Mouse (Mus musculus) bone marrow macrophage, adult 2 months (primary cell): ENCODE results near the gene Kirrel. TPM values are rescaled to one million over a fixed set of nuclear protein-coding genes. Genes with fewer than 3 reads are reported as not detected.
"Not testable (repeated sequence)": the region's sequence is repeated elsewhere in the genome, so short reads cannot be mapped to it uniquely, and the experiment has no call there.

ENCODE experiments used
- H3K27ac ChIP-seq: 2 replicates; pipeline ENCODE4 v1.5.1; 2012; ENCODE audit warnings: low read depth, low read length; ENCODE audit not compliant: insufficient read depth
- H3K4me1 ChIP-seq: 2 replicates; pipeline ENCODE4 v1.6.1; 2012; ENCODE audit warnings: low read length; ENCODE audit not compliant: control insufficient read depth, insufficient read depth
- H3K4me3 ChIP-seq: 2 replicates; pipeline ENCODE4 v1.5.1; 2012; ENCODE audit warnings: mild to moderate bottlenecking, low read length, moderate library complexity; ENCODE audit not compliant: insufficient read depth
- CTCF ChIP-seq: IDR thresholded peaks from 2 replicates; pipeline ENCODE4 v1.5.1; 2012; ENCODE audit warnings: low read depth, mild to moderate bottlenecking, low read length, moderate library complexity
- POLR2A ChIP-seq: IDR thresholded peaks from 2 replicates; pipeline ENCODE4 v1.6.1; 2012; ENCODE audit warnings: mild to moderate bottlenecking, low read depth, low read length, borderline replicate concordance
- polyA plus RNA-seq: library from polyadenylated mRNA; stranded (reverse); fragments of >200 nt; gene quantifications from 2 replicates; pipeline ENCODE4 v1.2.4, GENCODE M21; 2012; ENCODE audit not compliant: missing spikeins, insufficient read depth, insufficient read length

Gene Kirrel
- polyA plus RNA-seq, 1 experiment = 0.46 TPM

DNA sequence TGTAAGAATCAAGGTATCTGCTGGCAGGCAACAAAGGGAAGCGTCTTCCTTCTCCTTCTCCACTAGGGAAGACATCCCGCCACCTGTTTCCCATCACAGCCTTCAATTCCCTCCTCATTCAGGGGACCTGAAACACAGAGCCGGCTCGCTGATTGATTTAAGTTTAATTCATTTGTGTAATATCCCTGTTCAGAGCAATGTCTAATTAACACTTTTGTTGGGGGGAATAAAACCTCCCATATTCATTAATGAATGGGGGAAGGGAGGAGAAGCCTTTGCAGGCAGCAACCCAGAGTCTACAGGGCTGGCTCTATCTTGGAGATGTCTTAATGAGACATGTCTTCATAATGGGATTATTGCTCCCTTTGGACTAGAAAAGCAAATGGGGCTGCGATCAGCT, 34.3 kb downstream of the Kirrel start:
- no peak overlapping the region for H3K27ac ChIP-seq
- no peaks in the 10 kb centered on the region for H3K4me1 ChIP-seq
- TF ChIP-seq CTCF = no peak
- TF ChIP-seq POLR2A = no peak
- no peak overlapping the region for H3K4me3 ChIP-seq

DNA sequence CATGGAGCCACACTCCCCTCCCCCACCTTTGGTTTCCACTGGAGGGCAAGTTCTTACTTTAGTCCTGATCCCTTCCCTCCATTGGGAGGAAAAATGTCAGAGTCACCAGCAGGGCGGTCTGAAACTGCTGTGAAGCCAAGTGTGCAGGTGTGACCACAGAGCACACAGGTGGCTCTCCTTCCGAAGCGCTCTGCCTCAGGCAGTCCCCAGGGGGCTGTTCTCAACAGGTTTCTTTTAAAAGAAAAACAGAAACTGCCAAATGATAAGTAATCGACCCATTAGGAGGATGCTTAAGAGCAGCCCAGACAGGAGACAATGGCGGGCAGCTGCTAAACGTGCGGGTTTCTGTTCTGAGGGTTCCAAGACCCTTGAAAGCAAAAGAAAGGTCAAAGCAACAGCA, 37.8 kb downstream of the Kirrel start:
- Histone ChIP-seq H3K27ac (no peak overlapping the region), H3K4me1 (no peaks in the 10 kb centered on the region), H3K4me3 (no peak overlapping the region)
- TF ChIP-seq CTCF = no peak

DNA sequence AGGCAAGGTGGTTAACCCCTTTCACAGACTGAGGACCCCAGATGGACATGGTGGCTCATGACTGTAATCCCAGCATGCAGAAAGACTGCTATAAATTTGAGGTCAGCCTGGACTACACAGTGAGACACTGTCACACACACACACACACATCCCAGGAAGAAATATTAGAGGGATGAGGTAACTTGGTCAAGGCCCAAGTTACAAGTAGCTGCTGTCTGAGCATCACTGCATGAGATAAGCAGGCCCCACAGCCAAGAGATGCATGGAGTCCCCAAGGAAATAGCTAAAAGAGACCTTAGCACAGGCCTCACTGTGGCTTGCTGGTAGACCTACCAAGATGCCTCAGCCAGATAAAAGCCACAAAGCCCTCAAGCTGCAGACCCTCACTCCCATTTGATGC, 39.6 kb downstream of the Kirrel start:
- H3K4me1 ChIP-seq = no peaks in the 10 kb centered on the region
- H3K4me3 ChIP-seq = no peak overlapping the region
- H3K27ac ChIP-seq = no peak overlapping the region
- TF ChIP-seq POLR2A = no peak
- no peak for TF ChIP-seq CTCF

DNA sequence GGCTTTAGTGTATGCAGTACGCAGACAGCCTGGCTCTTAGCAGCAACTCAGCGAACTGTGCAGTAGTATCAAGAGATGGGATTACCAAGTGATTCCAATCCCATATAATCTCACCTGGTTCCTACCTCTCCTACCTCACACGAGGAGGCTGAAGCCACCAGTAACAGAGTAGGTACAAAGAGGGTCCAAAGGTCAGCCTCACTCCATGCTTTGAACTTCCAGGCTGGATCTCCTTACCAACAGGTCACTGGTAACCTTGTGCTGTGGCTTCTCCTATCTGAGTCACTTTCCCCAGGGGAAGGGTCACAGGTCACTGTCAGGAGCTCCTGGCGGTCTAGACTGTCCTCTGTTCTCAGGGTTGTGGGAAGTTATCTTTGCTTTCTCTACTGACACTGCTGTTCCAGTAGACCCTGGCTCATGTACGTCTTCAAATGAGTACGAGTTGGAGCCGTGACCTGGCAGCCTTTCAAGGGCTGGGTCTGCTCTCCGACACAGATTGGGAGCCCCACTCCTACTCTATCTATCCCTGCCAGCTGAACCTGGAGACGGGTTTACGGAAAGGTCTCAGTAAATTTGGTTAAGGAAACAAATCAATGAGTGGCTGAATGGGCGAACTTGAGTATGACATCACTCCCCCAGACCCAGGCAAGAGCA, 42.7 kb downstream of the Kirrel start:
- Histone ChIP-seq H3K4me1 (no peaks in the 10 kb centered on the region), H3K4me3 (no peak overlapping the region), H3K27ac (no peak overlapping the region)
- no peak for TF ChIP-seq POLR2A
- TF ChIP-seq CTCF = no peak

DNA sequence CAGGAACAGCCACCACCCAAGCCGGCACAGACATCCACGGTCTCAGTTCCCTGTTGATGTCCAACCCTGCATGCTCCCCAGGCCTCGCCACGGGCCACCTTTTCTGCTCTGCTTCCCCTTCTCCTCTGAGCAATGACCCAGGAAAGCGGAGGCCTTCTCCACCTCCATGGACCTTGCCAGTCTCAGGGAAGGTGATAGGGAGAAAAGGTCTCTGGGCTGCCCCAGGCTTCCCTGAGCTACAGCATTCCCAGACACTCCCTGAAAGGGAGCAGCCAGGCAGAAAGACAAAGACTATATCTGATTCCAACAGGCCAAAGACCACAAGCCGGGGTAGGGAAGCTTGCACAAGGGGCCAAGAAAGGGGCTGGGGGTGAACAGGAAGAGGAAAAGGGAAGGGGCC, 43.6 kb downstream of the Kirrel start:
- H3K4me1 ChIP-seq = no peaks in the 10 kb centered on the region
- no peak overlapping the region for H3K4me3 ChIP-seq
- no peak for TF ChIP-seq CTCF
- no peak for TF ChIP-seq POLR2A
- no peak overlapping the region for H3K27ac ChIP-seq

DNA sequence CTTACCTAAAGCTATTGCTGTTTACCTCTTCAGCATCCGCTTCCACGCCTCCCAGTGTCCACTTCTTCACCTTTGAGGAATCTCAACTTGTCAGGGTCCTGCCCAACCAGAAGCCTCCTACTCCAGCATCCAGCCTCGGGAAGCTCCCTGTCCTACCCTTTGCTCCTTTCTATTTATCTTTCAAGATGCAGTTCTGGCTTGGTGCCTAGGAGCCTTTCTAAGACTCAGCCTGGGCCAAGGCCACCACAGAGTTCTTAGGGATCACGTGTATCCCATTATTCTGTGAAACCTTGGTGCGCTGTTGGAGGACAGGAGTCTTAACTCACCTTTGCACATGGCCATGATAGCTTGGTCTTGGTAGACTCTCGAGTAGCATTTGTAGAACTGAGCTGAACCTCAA, 50.8 kb downstream of the Kirrel start:
- Histone ChIP-seq H3K4me1 (no peaks in the 10 kb centered on the region), H3K27ac (no peak overlapping the region), H3K4me3 (no peak overlapping the region)
- TF ChIP-seq CTCF = no peak
- TF ChIP-seq POLR2A = no peak

DNA sequence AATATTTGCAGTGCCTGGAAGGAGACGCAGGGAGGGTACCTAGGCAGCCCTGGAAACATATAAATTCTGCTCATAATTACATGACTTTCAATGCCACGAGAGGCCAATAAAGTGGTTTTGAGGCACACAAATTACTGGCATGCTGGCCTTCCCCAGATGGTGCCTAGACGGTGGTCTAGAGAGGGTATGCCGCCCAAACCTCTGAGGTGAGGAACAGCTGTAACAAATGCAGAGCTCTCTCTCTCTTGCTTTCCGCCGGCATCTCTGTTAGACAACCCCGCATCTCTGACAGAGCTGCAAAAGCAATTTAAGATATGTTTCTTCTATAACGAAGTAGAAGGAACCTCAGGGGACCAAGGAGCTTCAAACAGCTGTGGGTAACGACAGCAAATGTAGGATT, 56.3 kb downstream of the Kirrel start:
- Histone ChIP-seq H3K27ac (no peak overlapping the region), H3K4me3 (no peak overlapping the region), H3K4me1 (no peaks in the 10 kb centered on the region)
- no peak for TF ChIP-seq CTCF
- no peak for TF ChIP-seq POLR2A

DNA sequence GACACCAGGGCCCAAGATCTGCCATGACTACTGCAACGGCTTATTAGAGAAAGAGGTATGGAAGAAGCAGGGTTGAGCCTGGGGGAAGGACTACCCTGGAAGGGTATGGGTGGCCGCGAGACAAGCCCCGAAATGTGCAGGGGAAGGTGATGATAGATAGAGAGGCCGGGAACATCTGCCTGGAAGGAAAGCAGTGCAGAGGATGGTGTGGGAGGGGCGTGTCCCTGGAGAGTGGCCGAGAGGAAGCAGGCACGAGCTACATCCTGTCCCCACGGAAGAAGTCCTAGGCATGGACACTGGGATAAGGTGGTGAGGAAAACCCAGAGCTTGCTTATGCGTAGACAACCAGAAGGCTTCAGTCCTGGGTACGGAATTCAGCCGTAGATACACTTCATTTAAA, 56.9 kb downstream of the Kirrel start:
- Histone ChIP-seq H3K4me1 (no peaks in the 10 kb centered on the region), H3K4me3 (no peak overlapping the region), H3K27ac (no peak overlapping the region)
- TF ChIP-seq CTCF (no peak), POLR2A (no peak)

DNA sequence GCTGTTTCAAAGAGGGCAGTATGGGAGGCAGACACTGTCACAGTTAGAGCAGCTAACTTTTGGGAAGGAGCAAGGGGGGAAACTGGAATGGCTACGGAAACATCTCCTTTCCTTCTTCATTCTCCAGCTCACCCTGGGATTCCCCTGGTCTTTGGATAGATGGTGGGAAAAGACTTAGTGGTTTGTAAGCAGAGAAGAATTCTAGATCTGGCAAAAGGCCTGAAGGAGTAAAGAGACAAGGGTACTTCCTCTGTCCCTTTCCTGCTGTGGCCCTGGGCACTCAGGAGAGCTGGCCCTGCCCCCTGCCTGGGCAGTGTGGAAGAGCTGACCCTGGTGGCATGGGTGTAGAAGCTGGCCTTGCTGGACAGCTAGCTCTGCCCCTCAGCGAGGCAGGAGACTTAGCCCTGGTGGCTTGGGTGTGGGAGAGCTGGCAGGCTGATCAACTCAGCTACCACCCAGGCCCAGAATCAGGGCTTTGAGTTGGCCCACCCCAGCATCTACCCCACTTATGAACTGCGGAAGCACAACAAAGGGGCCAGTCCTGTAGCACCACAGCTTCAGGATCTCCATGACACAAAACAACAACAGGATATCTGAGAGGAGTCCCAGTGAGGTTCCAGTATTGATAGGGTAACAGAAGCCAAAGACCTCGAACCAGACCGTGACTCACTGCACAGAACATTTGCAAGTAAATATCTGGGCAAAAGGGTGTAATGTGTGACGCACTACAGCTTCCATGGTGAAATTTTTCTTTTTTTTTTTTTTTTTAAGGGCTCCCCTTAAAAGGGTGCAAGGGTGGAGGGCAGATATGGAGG, 58.6 kb downstream of the Kirrel start:
- no peak overlapping the region for H3K4me3 ChIP-seq
- TF ChIP-seq CTCF = no peak
- no peak for TF ChIP-seq POLR2A
- H3K27ac ChIP-seq = no peak overlapping the region
- H3K4me1 ChIP-seq = no peaks in the 10 kb centered on the region

DNA sequence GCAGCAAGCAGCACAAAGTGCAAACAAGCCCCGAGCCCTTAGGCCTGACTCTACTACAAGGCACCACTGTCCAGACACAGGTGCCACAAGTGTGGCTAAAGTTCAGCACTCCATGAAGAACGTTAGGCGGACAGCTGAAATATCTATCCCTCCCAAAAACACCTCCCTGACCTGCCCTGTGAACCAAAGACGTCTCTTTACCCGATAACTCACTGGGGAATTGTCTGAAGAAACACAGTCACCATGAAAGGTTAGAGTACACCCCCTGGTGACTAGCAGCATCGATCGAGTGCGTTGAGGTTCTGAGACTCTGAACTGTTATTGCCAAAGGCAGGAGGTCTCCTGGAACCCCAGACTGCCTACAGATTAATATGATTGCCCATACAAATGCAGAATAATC, 59.3 kb downstream of the Kirrel start:
- TF ChIP-seq POLR2A = no peak
- TF ChIP-seq CTCF = no peak
- Histone ChIP-seq H3K4me3 (no peak overlapping the region), H3K4me1 (no peaks in the 10 kb centered on the region), H3K27ac (no peak overlapping the region)

DNA sequence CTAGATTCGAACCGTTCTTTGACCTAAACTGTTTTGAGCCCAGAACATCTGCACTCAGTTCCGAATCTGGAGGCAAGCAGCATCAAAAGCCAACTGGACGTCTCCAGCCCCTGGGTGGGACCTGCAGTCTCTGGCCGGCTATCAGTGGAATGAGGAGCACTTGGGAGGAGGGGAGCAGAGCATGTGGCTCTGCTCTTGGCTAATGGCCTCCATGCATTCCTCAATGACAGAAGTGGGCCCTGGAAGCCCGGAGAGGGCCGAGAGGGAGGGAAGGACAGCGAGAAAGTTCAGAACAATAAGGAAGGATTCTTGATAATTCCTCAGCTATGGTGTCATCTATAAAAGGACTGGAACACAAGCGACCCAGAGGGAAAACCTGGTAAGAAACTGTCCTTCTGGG, 59.7 kb downstream of the Kirrel start:
- no peak overlapping the region for H3K4me3 ChIP-seq
- TF ChIP-seq POLR2A = no peak
- TF ChIP-seq CTCF = no peak
- H3K27ac ChIP-seq = no peak overlapping the region
- no peaks in the 10 kb centered on the region for H3K4me1 ChIP-seq

DNA sequence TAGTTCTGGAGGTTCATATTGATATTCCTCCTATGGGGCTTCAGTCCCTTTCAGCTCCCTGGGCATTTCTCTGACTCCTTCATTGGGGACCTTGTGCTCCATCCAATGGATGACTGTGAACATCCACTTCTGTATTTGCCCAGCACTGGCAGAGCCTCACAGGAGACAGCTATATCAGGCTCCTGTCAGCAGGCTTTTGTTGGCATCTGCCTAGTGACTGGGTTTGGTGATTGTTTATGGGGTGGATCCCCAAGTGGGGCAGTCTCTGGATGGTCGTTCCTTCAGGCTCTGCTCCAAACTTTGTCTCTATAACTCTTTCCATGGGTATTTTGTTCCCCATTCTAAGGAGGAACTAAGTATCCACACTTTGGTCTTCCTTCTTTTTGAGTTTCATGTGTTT, 60.7 kb downstream of the Kirrel start:
- H3K27ac ChIP-seq, H3K4me3 ChIP-seq, H3K4me1 ChIP-seq: not testable (repeated sequence)
